Mouse (Mus musculus) cerebellum, adult (tissue): ENCODE data around the gene Pfdn4.

ENCODE experiments used
- ATAC-seq: cut with Nextera tagmentation; 2 replicates; pipeline ENCODE4 v1.9.2; 2017; ENCODE audit warnings: mild to moderate bottlenecking, moderate library complexity, mixed read lengths; ENCODE audit not compliant: insufficient number of reproducible peaks, low FRiP score, low TSS enrichment

The Pfdn4 gene

GRCm38 (mm10) chr2:170544950-170545349 is 48.7 kb downstream of the Pfdn4 start:
- ATAC-seq, result no peak

- ATAC-seq, result no peak
Observed at GRCm38 (mm10) chr2:170545745-170546144, 49.5 kb downstream of the Pfdn4 start.

DNA sequence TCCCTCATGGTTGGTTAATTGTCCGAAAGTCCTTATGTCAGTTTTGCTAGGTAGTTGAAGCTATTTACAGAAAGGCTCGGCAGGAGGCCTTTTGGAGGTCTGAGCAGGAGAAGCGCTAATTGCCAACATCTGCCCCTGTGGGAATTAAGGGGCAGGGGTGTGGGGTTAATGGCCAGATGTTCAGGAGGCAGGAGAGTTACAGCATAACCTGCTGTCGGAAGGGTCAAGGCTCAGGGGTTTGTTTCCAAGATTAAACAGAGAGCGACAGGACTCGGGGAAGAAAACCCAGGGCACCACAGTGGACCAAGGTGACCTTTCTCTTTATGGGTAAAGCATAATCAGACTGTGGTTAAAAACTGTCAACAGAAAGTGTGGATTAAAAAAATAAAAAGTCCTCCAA is 51.3 kb downstream of the Pfdn4 start:
- ATAC-seq, result no peak

- no peak for ATAC-seq
Observed at GRCm38 (mm10) chr2:170548046-170548445, 51.8 kb downstream of the Pfdn4 start.

DNA sequence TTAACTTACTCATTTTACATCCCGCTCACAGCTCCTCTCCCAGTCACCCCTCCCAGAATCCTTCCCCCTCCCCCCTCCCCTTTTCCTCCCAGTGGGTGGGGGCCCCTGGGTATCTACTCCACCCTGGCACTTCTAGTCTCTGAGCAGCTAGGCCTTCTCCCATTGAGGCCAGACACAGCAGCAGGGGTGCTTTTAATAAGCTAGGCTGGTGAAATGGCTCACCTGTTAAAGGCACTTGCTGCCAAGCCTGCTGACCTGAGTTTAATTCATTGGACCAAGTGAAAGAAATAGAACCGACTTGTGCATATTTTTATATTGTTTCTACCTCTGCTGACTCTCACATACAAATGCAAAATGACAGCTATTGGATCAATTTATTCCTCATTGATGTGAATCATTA is 52.9 kb downstream of the Pfdn4 start:
- ATAC-seq, result no peak

DNA sequence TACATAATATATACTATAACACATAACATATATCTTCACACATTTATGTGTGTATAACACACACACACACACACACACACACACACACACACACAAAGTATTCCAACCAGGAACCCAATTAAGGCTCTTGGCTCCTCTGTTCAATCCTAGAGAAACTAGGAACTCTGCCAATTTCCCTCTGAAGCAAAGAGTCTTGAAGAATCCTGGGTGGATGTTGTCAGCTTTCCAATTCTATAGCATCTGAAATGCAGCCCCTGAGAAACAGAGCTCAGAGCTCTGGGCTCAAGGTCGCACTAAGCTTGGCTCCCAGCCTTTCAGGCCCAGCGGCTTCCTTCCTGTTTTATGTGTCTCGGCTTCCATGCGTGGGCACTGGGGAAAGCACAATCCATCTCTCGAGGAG is 54.0 kb downstream of the Pfdn4 start:
- no peak for ATAC-seq

DNA sequence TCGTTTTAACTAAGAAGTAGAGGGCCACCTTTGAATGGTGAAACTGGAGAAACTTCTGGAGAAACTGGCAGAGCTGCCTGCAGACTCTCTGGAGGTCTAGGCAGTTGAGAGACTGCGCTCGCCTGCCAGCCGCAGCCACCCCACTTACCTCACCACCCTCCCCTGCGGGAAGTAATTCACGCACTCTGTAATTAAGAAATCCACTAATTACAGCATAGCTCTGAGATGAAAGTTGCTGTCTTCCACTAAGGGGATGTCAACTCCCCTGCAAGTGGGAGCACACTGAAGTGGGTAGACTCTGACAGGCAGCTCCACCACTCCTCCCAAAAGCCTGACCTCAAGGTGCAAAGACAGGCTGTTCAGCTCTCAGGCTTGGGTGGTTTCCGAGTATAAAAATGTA is 55.9 kb downstream of the Pfdn4 start:
- ATAC-seq, result no peak

DNA sequence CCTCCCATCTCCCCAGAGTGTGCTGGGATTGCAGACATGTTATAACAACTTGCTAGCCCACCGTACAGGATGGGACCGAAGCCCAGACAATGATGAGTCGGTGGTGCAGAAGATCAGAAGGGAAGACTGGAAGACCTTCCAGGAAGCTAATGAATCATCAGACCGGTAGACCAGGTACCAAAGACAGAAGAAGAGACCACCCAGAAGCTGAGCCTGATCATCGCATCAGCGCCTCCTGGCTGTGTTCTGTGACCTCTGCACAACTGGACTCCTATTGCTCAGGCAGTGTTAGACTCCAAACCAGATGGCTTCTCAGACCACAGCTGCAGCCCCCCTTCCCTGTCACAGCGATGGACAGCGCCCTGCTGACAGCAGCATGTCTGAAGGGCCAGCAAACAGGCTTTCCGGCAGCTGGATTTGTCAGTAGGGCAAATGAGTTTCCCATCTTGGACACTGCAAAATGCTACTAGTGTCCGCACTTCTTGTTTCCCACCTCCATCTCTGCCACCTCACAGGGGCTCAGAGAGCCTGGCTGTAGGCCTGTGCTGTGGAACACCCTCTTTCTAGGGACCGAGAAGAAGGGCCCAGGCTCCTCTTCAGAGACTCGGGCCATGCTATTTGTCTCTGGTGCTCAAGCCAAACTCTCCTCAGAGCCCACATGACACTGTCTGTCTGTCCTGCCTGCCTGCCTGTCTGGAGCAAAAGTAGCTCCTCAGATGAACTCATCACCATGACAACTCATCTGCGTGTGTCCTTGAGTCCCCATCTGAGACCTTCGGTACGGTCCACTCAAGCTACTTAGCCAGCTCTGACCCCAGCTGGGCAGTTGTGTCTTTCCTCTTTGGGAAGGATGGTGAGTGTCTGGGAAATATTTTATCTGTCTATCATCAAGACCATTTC is 68.0 kb downstream of the Pfdn4 start:
- ATAC-seq, result no peak

GRCm38 (mm10) chr2:170564995-170565394 is 68.8 kb downstream of the Pfdn4 start:
- ATAC-seq, result no peak
